Mouse (Mus musculus): ENCODE results near the gene Bub1. TPM values are rescaled to one million over a fixed set of nuclear protein-coding genes. Genes with fewer than 3 reads are reported as not detected.

The Bub1 gene
- polyA plus RNA-seq, 1 experiment from 2014 or later = 56.4 TPM

DNA sequence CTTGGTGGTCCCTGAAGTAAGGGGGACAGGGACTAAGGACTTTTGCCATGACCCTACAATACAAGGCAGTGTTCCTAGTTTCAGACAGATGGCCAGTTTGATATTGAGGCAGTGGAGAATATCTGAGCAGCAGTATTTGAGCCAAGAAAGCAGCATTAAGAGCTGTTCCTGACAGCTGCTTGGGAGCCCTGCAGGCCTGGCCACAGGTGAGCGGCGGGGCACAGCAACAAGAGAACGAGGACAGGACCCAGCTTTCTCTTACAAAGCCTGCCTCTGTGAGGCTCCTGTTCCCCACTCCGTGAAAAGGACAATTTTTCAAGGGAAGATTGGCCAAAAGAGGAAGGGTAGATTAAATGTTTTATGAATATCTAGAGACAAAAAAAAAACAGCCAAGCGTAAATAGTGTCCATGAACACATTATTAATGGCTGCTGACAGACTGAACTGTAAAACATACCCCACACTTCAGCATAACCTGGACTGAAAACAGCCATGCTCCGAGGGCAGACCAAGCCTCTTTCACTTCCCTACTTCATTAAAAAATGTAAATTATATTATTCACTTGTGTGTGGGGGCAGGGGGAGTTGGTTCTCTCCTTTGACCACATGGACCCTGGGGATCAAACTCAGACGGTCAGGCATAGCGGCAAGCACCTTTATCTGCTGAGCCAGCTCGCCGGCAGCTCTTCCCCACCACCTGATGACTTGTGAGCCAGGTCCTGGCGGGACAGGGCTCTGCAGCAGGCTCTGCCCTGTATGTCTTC is 79.6 kb downstream of the Bub1 start:
- no peak for ATAC-seq (ENCODE audit: low FRiP score, low TSS enrichment)
- Histone ChIP-seq H3K27me3 (ENCODE audit: insufficient read depth, low read length) (no peaks in the 10 kb centered on the region), H3K27ac (ENCODE audit: low read length) (no peak overlapping the region), H3K4me1 (ENCODE audit: insufficient read depth, low read length) (no peaks in the 10 kb centered on the region), H3K9ac (replicated peaks; ENCODE audit: low read length) (no peak overlapping the region), H3K36me3 (ENCODE audit: insufficient read depth, low read length) (peaks cover 5% of the 10 kb centered on the region), H3K4me2 (replicated peaks; ENCODE audit: low read depth, low read length) (no peak overlapping the region), H3K9me3 (ENCODE audit: low read length) (no peaks in the 10 kb centered on the region), H3K4me3 (ENCODE audit: low read length) (no peak overlapping the region)
- WGBS = 52% methylated on average over 11 of the region's 11 CpGs

Other genes with a start within 250 kb of the Bub1 start
- 5.1 and 5.6 TPM in 2 replicates for gene Zfp661, start 244.8 kb downstream of the Bub1 start, polyA plus RNA-seq (2015; fragmentation: Nextera tagmentation; extraction: Ambion mirVana)
- 147 and 148 TPM in 2 replicates for gene Mrps5, start 244.6 kb downstream of the Bub1 start, polyA plus RNA-seq (2015; fragmentation: Nextera tagmentation; extraction: Ambion mirVana)
- 59.5 and 59.7 TPM in 2 replicates for gene Mal, start 175.2 kb downstream of the Bub1 start, polyA plus RNA-seq (2015; fragmentation: Nextera tagmentation; extraction: Ambion mirVana)
- 2.6 and 3.5 TPM in 2 replicates for gene Mall, start 101.9 kb downstream of the Bub1 start, polyA plus RNA-seq (2015; fragmentation: Nextera tagmentation; extraction: Ambion mirVana)
- gene Nphp1, start 43.0 kb downstream of the Bub1 start, polyA plus RNA-seq (2015; fragmentation: Nextera tagmentation; extraction: Ambion mirVana) = 39.7 and 42.6 TPM in 2 replicates
- gene Mtln, start 39.4 kb downstream of the Bub1 start, polyA plus RNA-seq (2015; fragmentation: Nextera tagmentation; extraction: Ambion mirVana) = 33.7 and 36.2 TPM in 2 replicates
- 0.78 and 0.95 TPM in 2 replicates for gene Acoxl, start 7.0 kb upstream of the Bub1 start, polyA plus RNA-seq (2015; fragmentation: Nextera tagmentation; extraction: Ambion mirVana)

All from kidney, embryonic 16.5 days (tissue).